Mouse (Mus musculus): Measurements from ENCODE around the gene Iqgap1. TPM values are rescaled to one million over a fixed set of nuclear protein-coding genes. Genes with fewer than 3 reads are reported as not detected.
A peak's percentile ranks its signal among the peaks of the same experiment; 100 is the strongest.

Iqgap1 gene
- total and polyA plus RNA-seq, 3 experiments, result 20.6 to 87.9 (median 58.8) TPM

DNA sequence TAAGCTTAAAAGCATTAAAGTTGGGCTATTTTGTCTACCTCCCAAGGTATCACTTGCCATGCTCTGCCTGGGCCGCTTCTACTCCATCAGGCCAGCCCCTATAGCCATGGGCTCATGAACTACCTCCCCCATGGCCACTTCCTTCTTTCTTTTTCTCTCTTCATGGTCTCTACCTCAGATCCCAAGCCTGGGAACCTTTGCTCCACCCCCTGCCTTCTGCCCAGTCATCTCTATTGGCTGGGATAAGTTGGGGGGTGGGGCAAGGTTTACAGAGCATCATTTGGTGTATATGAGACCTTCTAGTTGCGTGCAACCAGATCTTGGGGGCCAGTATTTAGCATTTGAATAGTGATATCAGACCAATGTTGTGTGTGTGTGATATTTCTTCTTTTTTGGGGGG lies 36.7 kb upstream of the Iqgap1 start:
- H3K27me3 ChIP-seq (ENCODE audit: control insufficient read depth in 1 of 2, insufficient read depth in 2 of 2, low read length in 2 of 2), result no peaks in the 10 kb centered on the region
- no peaks in the 10 kb centered on the region for H3K9me3 ChIP-seq (replicated peaks; ENCODE audit: insufficient read depth, low read length)
- peak; percentile 81 for DNase-seq (ENCODE audit: low read depth, low spot score)
- no peak overlapping the region for H3K27ac ChIP-seq (ENCODE audit: control insufficient read depth, low read depth, low read length)
- no peak for TF ChIP-seq NRF1 (IDR thresholded peaks at IDR 0.05; ENCODE audit: insufficient read depth, low read depth, low read length, poor library complexity, severe bottlenecking)
- TF ChIP-seq TAL1 (IDR thresholded peaks at IDR 0.05; ENCODE audit: low read length), result no peak
- TF ChIP-seq POLR2A (IDR thresholded peaks at IDR 0.05; ENCODE audit: control insufficient read depth in 1 of 2, insufficient read depth in 1 of 2, low read depth in 1 of 2, low read length in 2 of 2, poor library complexity in 1 of 2), result no peak
- TF ChIP-seq MEF2A (IDR thresholded peaks at IDR 0.05; ENCODE audit: extremely low read depth, insufficient replicate concordance, low read depth, low read length, poor library complexity, severe bottlenecking), result no peak
- no peak for TF ChIP-seq ELF1 (IDR thresholded peaks at IDR 0.05; ENCODE audit: low read depth, low read length)
- TF ChIP-seq USF2 (IDR thresholded peaks at IDR 0.05; ENCODE audit: borderline replicate concordance in 1 of 2, insufficient read depth in 1 of 2, low read depth in 1 of 2, low read length in 2 of 2), result no peak
- no peak for TF ChIP-seq KAT2A (conservative IDR thresholded peaks at IDR 0.05; ENCODE audit: low read depth, low read length)
- H3K4me1 ChIP-seq (ENCODE audit: control insufficient read depth in 1 of 2, insufficient read depth in 2 of 2, low read length in 2 of 2), result peaks cover 17 to 30% of the 10 kb centered on the region in 2 experiments
- H3K36me3 ChIP-seq (ENCODE audit: control insufficient read depth in 1 of 2, insufficient read depth in 2 of 2, low read length in 2 of 2), result peaks cover 0 to 28% of the 10 kb centered on the region in 2 experiments; a peak in 2 of 4 replicates
- H3K9ac ChIP-seq (ENCODE audit: control insufficient read depth, low read depth, low read length, poor library complexity, severe bottlenecking), result no peak overlapping the region
- no peak overlapping the region for H3K4me3 ChIP-seq (ENCODE audit: control insufficient read depth in 1 of 2, insufficient read depth in 1 of 2, low read depth in 2 of 2, low read length in 2 of 2)
- no peaks in the 10 kb centered on the region for H3K79me2 ChIP-seq (ENCODE audit: control insufficient read depth, insufficient read depth, low read length, poor library complexity)

DNA sequence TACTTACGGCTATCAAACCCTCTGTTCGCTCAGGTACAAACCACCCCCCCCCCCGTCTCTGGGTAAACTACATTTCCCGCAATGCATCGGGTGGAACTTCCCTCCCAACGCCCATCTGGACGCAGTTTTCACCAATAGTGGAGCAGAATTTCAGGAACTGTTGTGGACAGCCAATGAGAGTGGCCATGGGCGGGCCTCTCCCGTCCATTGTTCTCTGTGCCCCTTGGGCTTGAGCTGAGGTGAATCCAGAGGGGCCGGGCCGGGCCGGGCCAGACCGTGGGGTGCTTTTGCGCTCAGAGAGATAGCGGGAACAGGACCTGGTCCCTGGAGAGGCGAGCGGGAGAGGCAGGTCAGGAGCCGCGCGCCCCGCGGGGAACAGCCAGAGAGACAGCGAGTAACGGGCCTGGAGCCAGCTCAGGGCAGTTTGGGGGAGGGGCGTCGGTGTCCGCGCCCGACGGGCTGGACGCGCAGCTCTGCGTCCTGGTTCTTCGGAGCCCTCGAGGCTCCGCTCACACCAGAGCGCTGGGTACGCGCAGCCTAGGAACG lies 35.0 kb upstream of the Iqgap1 start, which contains the start of gene Zscan2:
Zscan2 (plus strand) TSS at position 192 of the 546 bp plus-strand sequence.
- H3K27me3 ChIP-seq (ENCODE audit: control insufficient read depth in 1 of 2, insufficient read depth in 2 of 2, low read length in 2 of 2), result no peaks in the 10 kb centered on the region
- H3K4me1 ChIP-seq (ENCODE audit: control insufficient read depth in 1 of 2, insufficient read depth in 2 of 2, low read length in 2 of 2), result peaks cover 17 to 28% of the 10 kb centered on the region in 2 experiments
- H3K9me3 ChIP-seq (replicated peaks; ENCODE audit: insufficient read depth, low read length), result no peaks in the 10 kb centered on the region
- no peaks in the 10 kb centered on the region for H3K79me2 ChIP-seq (ENCODE audit: control insufficient read depth, insufficient read depth, low read length, poor library complexity)
- H3K9ac ChIP-seq (ENCODE audit: control insufficient read depth, low read depth, low read length, poor library complexity, severe bottlenecking), result peak within 1 kb of the TSS; percentile 71
- DNase-seq (ENCODE audit: low read depth, low spot score), result peak; percentile 97
- peaks cover 0 to 22% of the 10 kb centered on the region in 2 experiments; a peak in 2 of 4 replicates for H3K36me3 ChIP-seq (ENCODE audit: control insufficient read depth in 1 of 2, insufficient read depth in 2 of 2, low read length in 2 of 2)
- no peak within 1 kb of the TSS for H3K27ac ChIP-seq (ENCODE audit: control insufficient read depth, low read depth, low read length)
- peak within 1 kb of the TSS; percentile 88 to 89 for H3K4me3 ChIP-seq (ENCODE audit: control insufficient read depth in 1 of 2, insufficient read depth in 1 of 2, low read depth in 2 of 2, low read length in 2 of 2)
- TF ChIP-seq SIN3A (IDR thresholded peaks at IDR 0.05; ENCODE audit: low read length) (peak; percentile 68; the same call in 1 of the 2 replicates), HCFC1 (IDR thresholded peaks at IDR 0.05; ENCODE audit: low read depth, low read length) (peak; percentile 98), NELFE (IDR thresholded peaks at IDR 0.05; ENCODE audit: low read depth, low read length) (0 out of 2 replicates have a peak, but pooled peaks have one; percentile 27), TCF12 (IDR thresholded peaks at IDR 0.05; ENCODE audit: low read depth, low read length) (no peak), TAL1 (IDR thresholded peaks at IDR 0.05; ENCODE audit: low read length) (no peak), CTCF (IDR thresholded peaks at IDR 0.05 in 2 of 3, conservative IDR thresholded peaks at IDR 0.05 in 1 of 3; ENCODE audit: control insufficient read depth in 1 of 3, insufficient read depth in 1 of 3, low read depth in 2 of 3, low read length in 3 of 3, poor library complexity in 1 of 3, severe bottlenecking in 1 of 3) (no peak), CHD1 (IDR thresholded peaks at IDR 0.05; ENCODE audit: low read depth, low read length) (no peak), MXI1 (IDR thresholded peaks at IDR 0.05; ENCODE audit: low read depth, low read length) (no peak; the same call in 1 of the 2 replicates), POLR2AphosphoS2 (IDR thresholded peaks at IDR 0.05; ENCODE audit: low read length) (no peak), BHLHE40 (IDR thresholded peaks at IDR 0.05; ENCODE audit: borderline replicate concordance, low read depth, low read length) (no peak), GATA1 (IDR thresholded peaks at IDR 0.05; ENCODE audit: low read depth, low read length) (no peak), ELF1 (IDR thresholded peaks at IDR 0.05; ENCODE audit: low read depth, low read length) (peak; percentile 74), ZC3H11A (IDR thresholded peaks at IDR 0.05; ENCODE audit: low read depth, low read length) (no peak), MYC (IDR thresholded peaks at IDR 0.05; ENCODE audit: low read depth, low read length) (no peak), UBTF (IDR thresholded peaks at IDR 0.05; ENCODE audit: borderline replicate concordance, insufficient read depth, low read depth, low read length) (no peak), KAT2A (conservative IDR thresholded peaks at IDR 0.05; ENCODE audit: low read depth, low read length) (peak; percentile 86), POLR2A (IDR thresholded peaks at IDR 0.05; ENCODE audit: control insufficient read depth in 1 of 2, insufficient read depth in 1 of 2, low read depth in 1 of 2, low read length in 2 of 2, poor library complexity in 1 of 2) (peak in 1 of 2 experiments; percentile 36; a peak in 1 of 4 replicates), GABPA (IDR thresholded peaks at IDR 0.05; ENCODE audit: low read depth, low read length) (no peak), MAZ (IDR thresholded peaks at IDR 0.05; ENCODE audit: low read depth, low read length) (peak; percentile 73; the same call in 1 of the 2 replicates), NRF1 (IDR thresholded peaks at IDR 0.05; ENCODE audit: insufficient read depth, low read depth, low read length, poor library complexity, severe bottlenecking) (no peak), JUND (IDR thresholded peaks at IDR 0.05; ENCODE audit: low read depth, low read length) (no peak), MAX (IDR thresholded peaks at IDR 0.05; ENCODE audit: low read length) (no peak), ETS1 (IDR thresholded peaks at IDR 0.05; ENCODE audit: low read depth, low read length) (no peak), CHD2 (IDR thresholded peaks at IDR 0.05; ENCODE audit: low read length) (peak; percentile 68), USF2 (IDR thresholded peaks at IDR 0.05; ENCODE audit: borderline replicate concordance in 1 of 2, insufficient read depth in 1 of 2, low read depth in 1 of 2, low read length in 2 of 2) (no peak), ZKSCAN1 (IDR thresholded peaks at IDR 0.05; ENCODE audit: low read depth, low read length) (no peak), MYB (IDR thresholded peaks at IDR 0.05; ENCODE audit: low read depth, low read length) (no peak), POLR2AphosphoS5 (IDR thresholded peaks at IDR 0.05; ENCODE audit: borderline replicate concordance, low read depth, low read length) (no peak)

All from MEL (cell line).